ENCODE assay signal across 7 mouse cellular contexts in the genomic region with DNA sequence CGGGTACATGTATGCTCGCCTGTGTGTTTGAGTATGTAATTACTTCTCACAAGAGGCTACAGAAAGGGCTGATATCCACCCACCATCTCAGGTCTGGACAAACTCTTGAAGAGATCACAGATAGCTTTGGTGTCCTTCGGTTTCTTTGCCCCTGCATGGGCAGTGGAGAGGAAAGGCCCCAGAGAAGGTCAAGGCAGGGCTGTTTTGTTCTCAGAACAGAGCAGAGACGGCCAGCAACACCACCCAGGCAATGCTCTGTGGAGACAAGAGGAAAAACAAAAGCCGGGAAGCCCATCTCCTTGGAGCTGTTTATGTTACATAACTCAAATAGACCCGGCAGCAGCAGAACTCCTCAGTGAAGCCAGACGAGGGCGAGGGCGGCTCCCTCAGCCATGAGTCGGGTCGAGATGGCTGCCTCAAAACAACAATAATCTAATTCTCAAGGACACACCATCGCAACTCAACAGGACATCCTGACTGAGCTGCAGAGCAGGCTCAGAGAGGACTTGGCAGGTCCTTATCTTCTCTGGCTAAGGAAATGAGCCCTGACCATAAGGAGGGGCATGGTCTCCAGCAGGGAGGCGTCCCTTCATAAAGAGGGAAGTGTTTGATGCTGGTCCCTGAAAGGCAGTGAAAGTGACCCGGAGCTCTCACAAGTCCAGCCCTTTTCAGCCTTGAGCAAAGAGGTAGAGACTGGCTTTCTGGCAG. TPM values are rescaled to one million over a fixed set of nuclear protein-coding genes. Genes with fewer than 3 reads are reported as not detected.
DNase-seq lines count a peak whose midpoint lies in the region; ATAC-seq and TF ChIP-seq lines count a peak whose summit lies in the region.

No protein-coding gene starts in this region.

- WGBS in kidney, postnatal 0 days: 18% methylated on average over 14 of the region's 14 CpGs
- 57% methylated on average over 14 of the region's 14 CpGs for WGBS in thymus, adult 2 months
- 77% methylated on average over 14 of the region's 14 CpGs for WGBS in forebrain, embryonic 13.5 days

- peak; percentile 87 for DNase-seq in MEL (ENCODE audit: low read depth, low spot score)
- DNase-seq in NIH3T3 (ENCODE audit: low read depth): peak; percentile 64
- peak; percentile 92 to 96 for DNase-seq in heart, adult 9 months (ENCODE audit: low spot score in 2 of 2)
- DNase-seq in kidney, postnatal 0 days (ENCODE audit: low spot score): peak; percentile 87
- no peak for DNase-seq in thymus, adult 2 months

- peak; percentile 15 to 54; a peak in 1 of 4 replicates for TF ChIP-seq POLR2A in MEL (IDR thresholded peaks at IDR 0.05; ENCODE audit: control insufficient read depth in 1 of 2, insufficient read depth in 1 of 2, low read depth in 1 of 2, low read length in 2 of 2, poor library complexity in 1 of 2)
- TF ChIP-seq POLR2A in thymus, adult 2 months (IDR thresholded peaks at IDR 0.05; ENCODE audit: control insufficient read depth, extremely low read depth, insufficient read depth, low read length, poor library complexity): no peak

- H3K4me1 ChIP-seq in MEL (ENCODE audit: control insufficient read depth in 1 of 2, insufficient read depth in 2 of 2, low read length in 2 of 2): peaks cover 4 to 12% of the 10 kb centered on the region in 2 experiments
- H3K4me1 ChIP-seq in kidney, postnatal 0 days (replicated peaks; ENCODE audit: insufficient read depth, low read length): peaks cover 10% of the 10 kb centered on the region
- H3K4me1 ChIP-seq in thymus, adult 2 months (replicated peaks; ENCODE audit: control insufficient read depth, insufficient read depth, low read length): no peaks in the 10 kb centered on the region; the same call in 1 of the 2 replicates
- H3K4me1 ChIP-seq in forebrain, embryonic 13.5 days: peaks cover 27% of the 10 kb centered on the region

- TF ChIP-seq RAD21 in MEL (IDR thresholded peaks at IDR 0.05; ENCODE audit: low read depth, low read length): no peak

- peak overlapping the region; percentile 34 to 49 for H3K4me3 ChIP-seq in MEL (ENCODE audit: control insufficient read depth in 1 of 2, insufficient read depth in 1 of 2, low read depth in 2 of 2, low read length in 2 of 2)
- H3K4me3 ChIP-seq in kidney, postnatal 0 days (replicated peaks; ENCODE audit: low read depth, low read length): no peak overlapping the region
- no peak overlapping the region for H3K4me3 ChIP-seq in thymus, adult 2 months (ENCODE audit: control insufficient read depth, insufficient read depth, low read length)
- H3K4me3 ChIP-seq in forebrain, embryonic 13.5 days: no peak overlapping the region

- H3K79me2 ChIP-seq in MEL (ENCODE audit: control insufficient read depth, insufficient read depth, low read length, poor library complexity): no peaks in the 10 kb centered on the region; the same call in 1 of the 2 replicates

- no peaks in the 10 kb centered on the region for H3K9me3 ChIP-seq in MEL (replicated peaks; ENCODE audit: insufficient read depth, low read length)
- no peaks in the 10 kb centered on the region for H3K9me3 ChIP-seq in kidney, postnatal 0 days (replicated peaks; ENCODE audit: low read length)
- H3K9me3 ChIP-seq in forebrain, embryonic 13.5 days (replicated peaks): no peaks in the 10 kb centered on the region

- peak; percentile 70 to 83 for TF ChIP-seq EP300 in MEL (IDR thresholded peaks at IDR 0.05; ENCODE audit: low read depth in 1 of 2, low read length in 2 of 2)

- TF ChIP-seq CTCF in MEL (IDR thresholded peaks at IDR 0.05 in 2 of 3, conservative IDR thresholded peaks at IDR 0.05 in 1 of 3; ENCODE audit: control insufficient read depth in 1 of 3, insufficient read depth in 1 of 3, low read depth in 2 of 3, low read length in 3 of 3, poor library complexity in 1 of 3, severe bottlenecking in 1 of 3): no peak
- TF ChIP-seq CTCF in kidney, postnatal 0 days (IDR thresholded peaks at IDR 0.05; ENCODE audit: low read depth): no peak
- no peak for TF ChIP-seq CTCF in thymus, adult 2 months (IDR thresholded peaks at IDR 0.05; ENCODE audit: borderline replicate concordance, control insufficient read depth, extremely low read depth, insufficient read depth, low read length, poor library complexity)

- H3K27ac ChIP-seq in MEL (ENCODE audit: control insufficient read depth, low read depth, low read length): peak overlapping the region; percentile 74
- H3K27ac ChIP-seq in kidney, postnatal 0 days: peak overlapping the region; percentile 82
- no peak overlapping the region for H3K27ac ChIP-seq in thymus, adult 2 months (ENCODE audit: control insufficient read depth, insufficient read depth, low read length)
- H3K27ac ChIP-seq in forebrain, embryonic 13.5 days: no peak overlapping the region

- H3K4me2 ChIP-seq in kidney, postnatal 0 days (ENCODE audit: low read length): no peak overlapping the region
- H3K4me2 ChIP-seq in forebrain, embryonic 13.5 days: no peak overlapping the region

- peak overlapping the region; percentile 65 for H3K9ac ChIP-seq in MEL (ENCODE audit: control insufficient read depth, low read depth, low read length, poor library complexity, severe bottlenecking)
- no peak overlapping the region for H3K9ac ChIP-seq in kidney, postnatal 0 days (ENCODE audit: low read depth, low read length)
- no peak overlapping the region for H3K9ac ChIP-seq in forebrain, embryonic 13.5 days

- ATAC-seq in kidney, postnatal 0 days (replicated peaks; ENCODE audit: low FRiP score, low read depth): peak; percentile 42; the same call in 1 of the 2 replicates
- ATAC-seq in megakaryocyte, adult 5-6 weeks (ENCODE audit: poor library complexity, severe bottlenecking): peak; percentile 95
- ATAC-seq in forebrain, embryonic 13.5 days: no peak

- no peaks in the 10 kb centered on the region for H3K27me3 ChIP-seq in MEL (ENCODE audit: control insufficient read depth in 1 of 2, insufficient read depth in 2 of 2, low read length in 2 of 2)
- H3K27me3 ChIP-seq in kidney, postnatal 0 days (ENCODE audit: insufficient read depth, low read length): no peaks in the 10 kb centered on the region
- no peaks in the 10 kb centered on the region for H3K27me3 ChIP-seq in thymus, adult 2 months (ENCODE audit: control insufficient read depth, insufficient read depth, low read length)
- H3K27me3 ChIP-seq in forebrain, embryonic 13.5 days: no peaks in the 10 kb centered on the region

- H3K36me3 ChIP-seq in MEL (ENCODE audit: control insufficient read depth in 1 of 2, insufficient read depth in 2 of 2, low read length in 2 of 2): peaks cover 0 to 6% of the 10 kb centered on the region in 2 experiments; a peak in 2 of 4 replicates
- H3K36me3 ChIP-seq in kidney, postnatal 0 days (ENCODE audit: insufficient read depth, low read length): no peaks in the 10 kb centered on the region
- H3K36me3 ChIP-seq in thymus, adult 2 months (ENCODE audit: control insufficient read depth, insufficient read depth, low read length): no peaks in the 10 kb centered on the region
- H3K36me3 ChIP-seq in forebrain, embryonic 13.5 days (ENCODE audit: poor library complexity, severe bottlenecking): no peaks in the 10 kb centered on the region

TF ChIP-seq in MEL, 35 proteins besides CTCF, POLR2A, EP300 and RAD21:
- peak; percentile 90 for TF ChIP-seq GATA1 (IDR thresholded peaks at IDR 0.05; ENCODE audit: low read depth, low read length)
- TF ChIP-seq TCF12 (IDR thresholded peaks at IDR 0.05; ENCODE audit: low read depth, low read length): peak; percentile 47
- peak; percentile 54; the same call in 1 of the 2 replicates for TF ChIP-seq MXI1 (IDR thresholded peaks at IDR 0.05; ENCODE audit: low read depth, low read length)
- TF ChIP-seq ELF1 (IDR thresholded peaks at IDR 0.05; ENCODE audit: low read depth, low read length): 0 out of 2 replicates have a peak, but pooled peaks have one; percentile 21
- no peak for TF ChIP-seq E2F4 (IDR thresholded peaks at IDR 0.05; ENCODE audit: borderline replicate concordance, low read depth, low read length)
- TF ChIP-seq SIN3A (IDR thresholded peaks at IDR 0.05; ENCODE audit: low read length): peak; percentile 69
- TF ChIP-seq NRF1 (IDR thresholded peaks at IDR 0.05; ENCODE audit: insufficient read depth, low read depth, low read length, poor library complexity, severe bottlenecking): peak; percentile 51; the same call in 1 of the 2 replicates
- TF ChIP-seq USF1 (IDR thresholded peaks at IDR 0.05; ENCODE audit: low read depth, low read length): no peak
- TF ChIP-seq TBP (IDR thresholded peaks at IDR 0.05; ENCODE audit: low read depth, low read length): peak; percentile 67
- TF ChIP-seq ETS1 (IDR thresholded peaks at IDR 0.05; ENCODE audit: low read depth, low read length): peak; percentile 75
- peak; percentile 78 for TF ChIP-seq MAZ (IDR thresholded peaks at IDR 0.05; ENCODE audit: low read depth, low read length)
- TF ChIP-seq HCFC1 (IDR thresholded peaks at IDR 0.05; ENCODE audit: low read depth, low read length): no peak
- TF ChIP-seq SMC3 (IDR thresholded peaks at IDR 0.05; ENCODE audit: low read depth, low read length): no peak; the same call in 1 of the 2 replicates
- TF ChIP-seq BHLHE40 (IDR thresholded peaks at IDR 0.05; ENCODE audit: borderline replicate concordance, low read depth, low read length): no peak
- TF ChIP-seq NELFE (IDR thresholded peaks at IDR 0.05; ENCODE audit: low read depth, low read length): peak; percentile 41; the same call in 1 of the 2 replicates
- peak; percentile 41; the same call in 1 of the 2 replicates for TF ChIP-seq RCOR1 (IDR thresholded peaks at IDR 0.05; ENCODE audit: low read depth, low read length)
- no peak for TF ChIP-seq KAT2A (conservative IDR thresholded peaks at IDR 0.05; ENCODE audit: low read depth, low read length)
- TF ChIP-seq MYC (IDR thresholded peaks at IDR 0.05; ENCODE audit: low read depth, low read length): 0 out of 2 replicates have a peak, but pooled peaks have one; percentile 41
- TF ChIP-seq TAL1 (IDR thresholded peaks at IDR 0.05; ENCODE audit: low read length): peak; percentile 49
- no peak for TF ChIP-seq ZKSCAN1 (IDR thresholded peaks at IDR 0.05; ENCODE audit: low read depth, low read length)
- no peak for TF ChIP-seq UBTF (IDR thresholded peaks at IDR 0.05; ENCODE audit: borderline replicate concordance, insufficient read depth, low read depth, low read length)
- no peak for TF ChIP-seq ZC3H11A (IDR thresholded peaks at IDR 0.05; ENCODE audit: low read depth, low read length)
- TF ChIP-seq POLR2AphosphoS2 (IDR thresholded peaks at IDR 0.05; ENCODE audit: low read length): no peak

RNA-seq across cellular contexts. Expression of gene Tarbp1, which starts 52.2 kb away (rescaled TPM):
- total RNA-seq in MEL (2012; rRNA removed): 5.4 and 6.0 TPM in 2 replicates
- 1 to 10 TPM in 1 of 2 experiments, not detected in 1; 8.4 TPM for polyA plus RNA-seq in MEL (2012; ENCODE audit: insufficient read depth in 1 of 2, insufficient read length in 2 of 2, low read depth in 1 of 2, low replicate concordance in 2 of 2, missing spikeins in 1 of 2)
- 2.6 and 3.3 TPM in 2 replicates for polyA plus RNA-seq in kidney, postnatal 0 days (2015; fragmentation: Nextera tagmentation; extraction: Ambion mirVana)
- total RNA-seq in megakaryocyte, adult 5-6 weeks (2015): 3.2 TPM in 2 replicates
- 2.3 TPM in 2 replicates for total RNA-seq in megakaryocyte, adult 5-6 weeks (2017)
- 10.4 and 12.9 TPM in 2 replicates for polyA plus RNA-seq in thymus, adult 2 months (2012; rRNA removed)
- 1.4 and 1.5 TPM in 2 replicates for polyA plus RNA-seq in forebrain, embryonic 13.5 days (2015; fragmentation: Nextera tagmentation; extraction: Ambion mirVana)

Comparison
In these comparisons a context has a peak if more than half of its experiments do, and no peak if none do; other contexts are left out.
1. H3K27ac ChIP-seq: peak in MEL (single experiment) and kidney, postnatal 0 days (single experiment); none in thymus, adult 2 months (single experiment) and forebrain, embryonic 13.5 days (single experiment).
2. H3K4me3 ChIP-seq: peak in MEL (2 of 2); none in kidney, postnatal 0 days (single experiment), thymus, adult 2 months (single experiment) and forebrain, embryonic 13.5 days (single experiment).